Mouse (Mus musculus) kidney, postnatal 4 days (tissue): ENCODE results near the gene Baiap2.
A peak's percentile ranks its signal among the peaks of the same experiment; 100 is the strongest.

Experiments
- DNase-seq, 2 experiments: peaks; one replicate each; pipeline ENCODE4 v3.0.0; 2021; ENCODE audit warnings: mixed read lengths in 2 of 2

Baiap2 gene

GRCm38 (mm10) chr11:119920668-119921067 lies 21.9 kb upstream of the Baiap2 start:
- no peak for DNase-seq

GRCm38 (mm10) chr11:119925176-119925575 lies 17.4 kb upstream of the Baiap2 start:
- no peak for DNase-seq

DNA sequence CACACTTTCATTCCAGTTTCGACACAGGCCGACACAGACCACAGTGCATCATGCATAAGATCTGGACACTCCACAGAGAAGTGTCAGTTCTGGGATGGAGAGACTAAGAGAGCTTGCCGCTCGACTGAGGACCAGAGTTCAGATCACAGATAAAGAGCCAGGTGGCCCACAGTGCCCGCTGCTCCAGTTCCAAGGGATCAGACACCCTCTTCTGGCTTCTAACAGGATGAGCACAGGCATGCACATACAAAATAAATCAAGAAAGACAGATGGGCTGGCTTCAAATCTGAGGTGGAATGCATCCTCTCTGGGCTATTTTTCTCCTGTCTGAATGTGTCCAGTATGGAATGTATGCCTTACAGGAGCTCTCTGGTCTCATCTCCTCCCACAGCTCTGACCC lies 15.8 kb upstream of the Baiap2 start:
- no peak for DNase-seq

- DNase-seq: peak in 1 of 2 experiments; percentile 63
Measured at GRCm38 (mm10) chr11:119928023-119928681, 14.4 kb upstream of the Baiap2 start.

DNA sequence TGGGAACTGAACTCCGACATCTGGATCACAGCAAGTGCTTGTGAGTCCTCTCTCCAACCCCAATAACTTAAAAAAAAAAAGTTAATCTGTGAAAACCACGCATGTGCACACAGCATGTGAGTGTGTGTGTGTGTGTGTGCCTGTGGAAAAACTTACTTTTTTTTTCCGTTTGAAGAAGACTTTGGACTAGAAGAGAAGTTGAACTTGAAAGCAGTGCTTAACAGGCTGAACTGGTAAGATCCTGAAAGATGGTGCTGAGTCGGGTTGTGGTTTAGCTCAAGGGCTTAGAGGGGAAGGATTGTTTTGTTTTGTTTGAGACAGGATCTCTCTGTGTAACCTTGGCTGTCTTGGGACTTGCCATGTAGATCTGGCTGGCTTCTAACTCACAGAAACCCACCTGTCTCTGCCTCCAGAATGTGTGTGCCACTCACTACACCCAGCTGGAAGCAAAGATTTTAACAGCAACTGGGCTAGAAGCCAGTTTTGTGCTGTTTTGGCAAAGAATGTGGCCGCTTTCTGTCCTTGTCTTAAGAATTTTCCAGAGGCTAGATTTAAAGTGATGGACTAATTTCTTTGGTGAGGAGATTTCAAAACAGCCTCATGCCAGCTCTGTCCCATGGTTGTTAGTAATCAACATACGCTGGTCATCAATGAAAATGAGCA lies 12.8 kb upstream of the Baiap2 start:
- DNase-seq: no peak

GRCm38 (mm10) chr11:119931809-119932208 lies 10.8 kb upstream of the Baiap2 start:
- no peak for DNase-seq

- peak in 1 of 2 experiments; percentile 30 for DNase-seq
Measured at GRCm38 (mm10) chr11:119933142-119933541, 9.4 kb upstream of the Baiap2 start.

DNA sequence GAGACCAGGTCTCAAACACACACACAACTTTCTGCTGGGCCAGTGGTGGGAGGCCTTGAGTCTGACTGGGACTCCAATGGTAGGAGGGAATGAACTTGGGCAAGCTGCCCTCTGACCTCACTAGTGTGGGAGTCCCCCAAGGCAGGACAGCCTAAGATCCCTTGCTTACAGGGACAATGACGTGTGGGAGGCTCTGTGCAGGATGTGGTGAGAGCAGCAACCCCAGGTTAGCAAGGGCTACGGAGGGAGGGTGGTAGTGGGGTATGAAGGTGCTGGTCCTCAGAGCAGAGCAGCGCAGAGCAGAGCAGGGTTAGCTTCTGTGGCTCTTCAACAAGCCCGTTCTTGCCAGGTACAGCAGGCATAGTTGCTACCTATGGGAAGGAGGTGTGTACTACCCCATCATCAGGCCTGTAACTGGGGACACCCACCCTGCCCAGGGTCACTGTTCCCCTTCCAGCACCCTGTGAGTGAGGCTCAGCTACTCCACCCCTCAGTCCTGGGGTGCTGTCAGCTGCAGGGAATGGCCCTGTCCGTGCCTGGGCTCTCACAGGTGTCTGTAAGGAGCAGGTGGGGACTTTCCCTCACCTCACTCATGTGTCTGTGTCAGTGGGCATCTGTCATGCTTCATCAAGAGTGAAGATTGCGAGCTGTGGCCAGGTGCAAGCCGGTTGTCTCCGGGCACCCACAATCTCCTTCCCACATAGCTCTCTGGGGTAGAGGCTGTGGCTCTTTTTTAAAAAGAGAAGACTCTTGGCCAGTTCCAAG lies 8.6 kb upstream of the Baiap2 start:
- DNase-seq: no peak

DNA sequence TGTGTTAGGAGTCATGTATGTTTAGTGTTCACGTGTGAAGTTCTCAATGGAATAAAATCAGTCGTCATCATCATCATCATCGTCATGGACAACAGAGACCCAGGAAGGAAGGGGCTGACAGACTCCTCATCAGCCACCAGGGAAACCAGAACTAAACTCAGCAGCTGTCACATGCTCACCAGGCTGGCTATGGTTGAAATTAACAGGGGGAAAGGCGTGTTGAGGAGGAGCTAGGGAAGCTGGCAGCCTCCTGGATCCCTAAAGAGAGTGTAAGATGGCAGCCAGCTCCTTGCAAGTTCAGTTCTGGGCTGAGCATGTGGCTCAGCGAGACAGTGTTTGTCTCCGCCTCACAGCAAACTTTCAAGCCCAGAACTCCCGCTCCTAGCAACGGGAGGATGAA lies 7.8 kb upstream of the Baiap2 start:
- no peak for DNase-seq

GRCm38 (mm10) chr11:119935457-119935856 lies 7.1 kb upstream of the Baiap2 start:
- peak; percentile 86 to 90 for DNase-seq

GRCm38 (mm10) chr11:119936456-119936855 lies 6.1 kb upstream of the Baiap2 start:
- DNase-seq: no peak

DNA sequence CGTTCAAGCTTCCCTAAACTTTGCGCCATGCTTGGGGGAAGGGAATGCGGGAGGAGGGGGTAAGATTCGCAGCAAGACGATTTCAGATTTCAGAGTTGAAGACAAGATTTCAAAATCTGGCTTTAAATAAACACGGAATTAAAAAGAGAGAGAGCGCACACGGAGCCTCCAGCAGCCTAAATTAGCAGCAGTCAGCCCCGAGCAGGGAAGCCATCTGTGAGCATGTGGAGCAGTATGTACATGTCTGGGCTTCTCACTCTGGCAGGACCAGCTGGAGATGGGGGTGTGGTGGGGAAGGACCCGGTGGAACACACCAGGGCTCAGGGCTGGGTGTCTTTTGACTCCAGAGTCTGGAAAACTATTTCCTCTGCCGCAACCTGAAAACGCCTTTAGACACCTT lies 5.3 kb upstream of the Baiap2 start:
- no peak for DNase-seq

DNA sequence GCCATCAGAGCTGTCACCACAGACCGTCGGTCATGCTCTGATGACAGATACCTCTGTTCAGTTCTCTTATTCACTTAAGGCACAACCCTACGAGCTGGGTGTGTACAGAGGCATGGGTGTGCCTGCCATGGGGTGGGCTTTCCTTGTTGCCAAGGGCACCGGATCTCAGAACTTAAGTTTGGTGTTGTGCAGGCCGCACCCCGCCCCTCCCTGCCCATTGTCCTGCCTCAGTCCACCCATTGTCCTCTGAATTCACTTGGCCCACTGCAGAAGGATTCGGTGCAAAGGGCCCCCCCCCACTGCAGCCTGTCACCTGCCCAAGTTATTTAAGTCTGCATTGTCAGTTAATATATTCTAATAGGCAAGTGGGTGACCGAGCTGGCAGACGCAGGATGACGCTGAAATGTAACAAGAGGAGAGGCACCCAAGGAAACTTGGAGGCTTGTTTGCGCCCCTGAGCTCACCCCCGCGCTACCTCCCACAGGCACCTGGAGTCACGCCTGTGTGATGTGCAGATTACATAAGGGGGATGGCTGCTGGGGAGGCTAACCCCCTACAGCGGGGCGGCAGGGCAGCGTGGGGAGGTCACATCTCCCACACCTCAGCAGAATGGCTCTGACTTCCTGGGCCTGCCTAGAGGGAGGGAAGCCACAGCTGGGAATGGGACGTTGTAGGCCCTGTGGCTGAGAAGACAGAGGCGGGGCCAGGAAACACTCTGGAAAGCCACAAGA lies 4.6 kb upstream of the Baiap2 start:
- peak; percentile 50 to 65 for DNase-seq

DNA sequence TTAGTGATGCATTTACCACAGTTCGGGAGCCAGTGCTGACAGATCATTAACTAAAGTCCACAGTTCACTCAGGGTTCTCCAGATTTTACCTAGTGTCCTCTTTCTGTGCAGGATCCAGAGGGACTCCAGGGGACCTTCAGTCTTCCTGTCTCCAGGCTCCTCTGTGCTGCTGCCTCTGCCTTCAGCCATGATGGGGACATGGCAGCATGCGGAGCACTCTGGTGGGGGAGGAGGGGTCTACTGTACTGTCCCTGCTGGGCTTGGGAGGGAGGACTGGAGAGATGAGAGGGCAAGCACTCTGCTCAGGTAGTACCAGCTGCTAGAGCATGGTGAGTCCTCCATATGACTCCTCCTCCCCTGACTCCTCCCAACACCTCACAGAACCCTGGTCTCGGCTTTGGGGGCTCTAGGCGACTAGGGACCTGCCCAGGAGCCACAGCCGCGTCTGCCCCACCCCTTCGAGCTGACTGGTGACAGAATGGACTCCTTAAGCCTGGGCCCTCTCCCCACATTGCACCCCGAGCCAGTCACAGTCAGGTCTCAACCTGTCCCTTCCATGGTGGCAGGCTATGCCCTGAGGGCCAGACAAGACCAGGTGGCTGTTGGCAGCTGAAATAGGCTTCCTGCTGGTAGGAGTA lies 3.4 kb upstream of the Baiap2 start:
- DNase-seq: peak in 1 of 2 experiments; percentile 55

- DNase-seq: no peak
Measured at GRCm38 (mm10) chr11:119939711-119940106, 2.9 kb upstream of the Baiap2 start.

DNA sequence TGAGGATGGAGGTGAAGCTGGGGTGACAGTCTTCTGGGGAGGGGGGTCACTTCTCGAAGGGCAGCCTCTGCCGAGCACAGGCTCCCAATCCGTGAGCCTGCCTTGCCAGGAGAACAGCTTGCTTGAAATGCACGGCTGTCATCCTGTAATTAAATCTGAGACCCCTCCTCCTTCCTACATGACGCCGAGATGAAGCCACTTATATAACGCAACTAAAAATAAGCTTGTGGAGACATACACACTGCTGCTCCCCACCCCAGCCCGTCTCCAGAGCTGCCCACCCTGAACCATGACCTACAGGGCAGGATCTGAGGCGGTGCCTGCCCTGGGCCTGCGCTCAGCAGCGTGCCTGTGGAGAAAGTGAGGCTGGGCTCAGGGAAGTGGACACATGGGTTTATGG lies 2.4 kb upstream of the Baiap2 start:
- DNase-seq: peak in 1 of 2 experiments; percentile 36

DNA sequence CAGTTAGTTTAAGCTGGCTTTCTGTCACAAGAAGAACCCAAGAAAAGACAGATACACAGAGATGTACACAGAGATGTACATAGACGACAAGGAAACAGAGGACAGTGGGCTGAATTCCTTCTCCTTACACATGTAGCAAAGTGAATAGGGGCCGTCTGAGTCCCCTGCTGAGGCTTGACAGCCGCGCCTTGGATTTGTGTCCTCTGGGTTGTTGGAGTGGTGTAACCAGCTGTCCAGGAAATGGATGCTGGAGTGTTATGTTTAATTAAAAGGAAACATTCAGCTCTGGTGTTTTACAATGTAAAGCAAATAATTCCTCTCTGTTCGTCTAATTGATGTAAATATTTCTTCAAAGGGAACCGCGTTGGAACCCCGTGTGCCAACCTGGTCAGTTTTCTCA lies 769 bp upstream of the Baiap2 start:
- peak in 1 of 2 experiments; percentile 52 for DNase-seq

DNA sequence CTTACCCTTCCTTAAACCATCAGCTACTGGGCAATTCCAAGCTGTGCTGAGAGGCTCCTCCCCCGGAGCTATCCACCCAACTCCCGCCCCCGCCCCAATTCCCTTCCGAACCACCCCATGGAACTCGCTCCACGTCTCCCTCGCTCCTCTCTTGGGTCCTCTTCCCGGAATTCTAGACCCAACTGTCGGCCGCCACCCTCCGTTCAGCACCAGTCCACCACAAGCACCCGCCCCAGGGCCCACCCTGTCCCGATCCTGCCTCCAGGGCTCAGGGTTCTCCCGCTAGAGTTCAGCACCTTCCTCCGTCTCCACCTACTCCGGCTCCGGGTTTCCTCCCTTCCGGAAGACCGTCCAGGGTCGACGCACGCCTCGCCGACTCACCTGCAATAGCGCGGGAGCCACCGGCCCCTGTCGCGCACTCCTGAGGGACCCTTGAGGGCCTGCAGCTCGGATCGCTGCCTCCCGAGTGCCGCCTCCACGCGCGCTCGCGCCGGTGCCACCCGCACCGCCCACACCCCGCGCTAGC lies 299 bp upstream of the Baiap2 start:
- DNase-seq: no peak

GRCm38 (mm10) chr11:119943428-119943988 lies 945 bp downstream of the Baiap2 start:
- peak; percentile 29 to 72 for DNase-seq

DNA sequence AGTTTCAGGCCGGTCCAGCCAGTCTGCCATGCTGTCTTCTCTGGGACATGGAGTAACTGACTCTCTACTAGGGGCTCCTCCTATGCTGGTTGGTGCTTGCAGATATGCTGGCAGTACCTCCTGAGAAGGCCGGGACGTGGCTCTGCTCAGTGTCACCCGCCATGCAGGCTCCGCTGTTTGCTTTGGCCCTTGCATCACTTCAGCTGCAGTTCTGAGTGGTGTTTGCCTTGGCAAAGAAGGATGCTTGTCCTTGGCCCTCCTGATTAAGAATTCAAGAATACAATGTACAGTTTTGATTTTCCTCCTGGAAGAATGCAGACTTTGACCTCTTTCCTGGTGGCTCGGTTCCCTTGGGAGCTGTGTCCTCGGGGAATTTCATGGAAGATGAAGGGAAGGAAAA lies 2.8 kb downstream of the Baiap2 start:
- peak in 1 of 2 experiments; percentile 40 for DNase-seq

DNA sequence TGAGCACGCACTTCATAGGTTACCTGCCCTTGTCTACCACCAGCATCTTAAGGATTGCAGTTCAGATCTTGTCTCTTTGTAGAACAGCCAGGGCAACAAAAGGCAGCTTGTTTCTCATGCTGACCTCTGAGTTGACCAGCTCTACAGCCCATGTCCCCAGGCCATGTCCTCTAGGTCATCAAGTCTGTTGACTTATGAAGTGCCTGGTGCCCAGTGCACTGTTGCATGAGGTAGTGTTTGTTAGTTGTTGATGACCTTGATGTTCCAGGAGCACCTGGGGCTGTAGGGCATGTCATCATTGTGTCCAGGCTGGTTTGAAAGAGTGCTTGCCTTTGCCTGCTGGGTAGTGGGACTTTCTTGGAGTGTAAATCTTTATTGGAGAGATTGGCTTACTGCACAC lies 4.9 kb downstream of the Baiap2 start:
- DNase-seq: no peak

- no peak for DNase-seq
Measured at GRCm38 (mm10) chr11:119947897-119948296, 5.3 kb downstream of the Baiap2 start.
